Comparison of ENCODE assay signal across 11 mouse cellular contexts in genomic region chr2:71744320-71744719, GRCm38 (mm10). TPM values are rescaled to one million over a fixed set of nuclear protein-coding genes. Genes with fewer than 3 reads are reported as not detected.
DNase-seq lines count a peak whose midpoint lies in the region; ATAC-seq lines count a peak whose summit lies in the region.
"Had no signal": no experiment of that assay in that cellular context is flagged by ENCODE, and none has a peak within 500 bp of the region (broad histone marks: within the 10 kb centered on the region; RNA-seq: fewer than 3 reads in every experiment).

No protein-coding gene starts in this region.

- no peak for DNase-seq in heart, postnatal 14 days
- DNase-seq in liver, embryonic 13.5 days = no peak
- DNase-seq in ES-CJ7 (ENCODE audit: low read depth, low spot score) = peak; percentile 51
- DNase-seq in limb, embryonic 10.5 days (ENCODE audit: low spot score) = no peak
- no peak for DNase-seq in cerebellum, postnatal 4 days (ENCODE audit: low spot score in 2 of 2)
- DNase-seq: cerebellum, postnatal 36 days; gastrocnemius, postnatal 25 days; kidney, adult 9 months had no signal

- no peaks in the 10 kb centered on the region for H3K36me3 ChIP-seq in heart, embryonic 13.5 days
- H3K36me3 ChIP-seq in liver, embryonic 13.5 days = no peaks in the 10 kb centered on the region
- no peaks in the 10 kb centered on the region for H3K36me3 ChIP-seq in liver, embryonic 12.5 days
- no peaks in the 10 kb centered on the region for H3K36me3 ChIP-seq in limb, embryonic 10.5 days

- H3K27me3 ChIP-seq in heart, embryonic 13.5 days (replicated peaks) = no peaks in the 10 kb centered on the region
- H3K27me3 ChIP-seq in liver, embryonic 13.5 days = no peaks in the 10 kb centered on the region
- H3K27me3 ChIP-seq in liver, embryonic 12.5 days (replicated peaks) = no peaks in the 10 kb centered on the region
- no peaks in the 10 kb centered on the region for H3K27me3 ChIP-seq in limb, embryonic 10.5 days (ENCODE audit: low read depth, poor library complexity, severe bottlenecking)

- no peaks in the 10 kb centered on the region for H3K9me3 ChIP-seq in heart, embryonic 13.5 days
- H3K9me3 ChIP-seq in liver, embryonic 13.5 days (replicated peaks) = no peaks in the 10 kb centered on the region
- H3K9me3 ChIP-seq in liver, embryonic 12.5 days (replicated peaks) = no peaks in the 10 kb centered on the region
- H3K9me3 ChIP-seq in limb, embryonic 10.5 days (replicated peaks) = no peaks in the 10 kb centered on the region

- H3K9ac ChIP-seq in heart, embryonic 13.5 days = peak overlapping the region; percentile 64
- no peak overlapping the region for H3K9ac ChIP-seq in liver, embryonic 13.5 days
- no peak overlapping the region for H3K9ac ChIP-seq in liver, embryonic 12.5 days
- H3K9ac ChIP-seq: liver, embryonic 14.5 days had no signal

- no peak overlapping the region for H3K4me3 ChIP-seq in heart, embryonic 13.5 days
- no peak overlapping the region for H3K4me3 ChIP-seq in liver, embryonic 13.5 days (replicated peaks)
- no peak overlapping the region for H3K4me3 ChIP-seq in liver, embryonic 12.5 days
- H3K4me3 ChIP-seq in limb, embryonic 10.5 days = no peak overlapping the region

- intact Hi-C loops in heart, postnatal 14 days (cut with DNase I) = no loop called here

- H3K4me1 ChIP-seq in heart, embryonic 13.5 days = peaks cover 53% of the 10 kb centered on the region
- H3K4me1 ChIP-seq in liver, embryonic 13.5 days (replicated peaks) = peaks cover 15% of the 10 kb centered on the region
- peaks cover 26% of the 10 kb centered on the region for H3K4me1 ChIP-seq in liver, embryonic 12.5 days
- peaks cover 48% of the 10 kb centered on the region for H3K4me1 ChIP-seq in limb, embryonic 10.5 days

- H3K4me2 ChIP-seq in heart, embryonic 13.5 days = peak overlapping the region; percentile 26
- no peak overlapping the region for H3K4me2 ChIP-seq in liver, embryonic 13.5 days
- H3K4me2 ChIP-seq in liver, embryonic 12.5 days = no peak overlapping the region; the same call in 1 of the 2 replicates

- H3K27ac ChIP-seq in heart, embryonic 13.5 days (replicated peaks) = peak overlapping the region; percentile 81
- H3K27ac ChIP-seq in liver, embryonic 13.5 days = peak overlapping the region; percentile 25; the same call in 1 of the 2 replicates
- H3K27ac ChIP-seq in liver, embryonic 12.5 days = no peak overlapping the region
- peak overlapping the region; percentile 69 for H3K27ac ChIP-seq in limb, embryonic 10.5 days
- H3K27ac ChIP-seq: liver, embryonic 14.5 days had no signal

- no peak for ATAC-seq in heart, embryonic 13.5 days (ENCODE audit: extremely low read depth, insufficient number of reproducible peaks, low FRiP score, low TSS enrichment)
- no peak for ATAC-seq in liver, embryonic 13.5 days (ENCODE audit: low read depth)
- ATAC-seq in liver, embryonic 12.5 days = no peak

- 16% methylated on average over 9 of the region's 9 CpGs for WGBS in heart, embryonic 13.5 days
- 15% methylated on average over 9 of the region's 9 CpGs for WGBS in liver, embryonic 13.5 days (ENCODE audit: insufficient replicate concordance)
- WGBS in liver, embryonic 12.5 days (ENCODE audit: insufficient replicate concordance) = 16% methylated on average over 9 of the region's 9 CpGs
- 41% methylated on average over 9 of the region's 9 CpGs for WGBS in limb, embryonic 10.5 days

RNA-seq across cellular contexts. Expression of gene Itga6, which starts 1.1 kb away (rescaled TPM):
- polyA plus RNA-seq in heart, embryonic 13.5 days (2015; fragmentation: Nextera tagmentation; extraction: Ambion mirVana) = 65.2 and 65.8 TPM in 2 replicates
- total RNA-seq in heart, postnatal 14 days (2021) = 10 to 100 TPM; 79.2 to 80.7 TPM
- 6.7 and 9.0 TPM in 2 replicates for polyA plus RNA-seq in liver, embryonic 13.5 days (2015; fragmentation: Nextera tagmentation; extraction: Ambion mirVana)
- 14.2 and 14.6 TPM in 2 replicates for polyA plus RNA-seq in liver, embryonic 12.5 days (2016; fragmentation: Nextera tagmentation; extraction: Ambion mirVana)
- polyA plus RNA-seq in limb, embryonic 10.5 days (2016; fragmentation: Nextera tagmentation; extraction: Ambion mirVana) = 19.1 and 22.3 TPM in 2 replicates
